Mouse (Mus musculus) intestine, embryonic 16.5 days (tissue): ENCODE data around the gene Ccdc116. TPM values are rescaled to one million over a fixed set of nuclear protein-coding genes. Genes with fewer than 3 reads are reported as not detected.

Source experiments
- ATAC-seq: fragments of 200-750 bp; cut with Nextera tagmentation; 2 replicates; pipeline ENCODE4 v1.8.0; 2017; ENCODE audit warnings: moderate TSS enrichment, moderate library complexity
- H3K27ac ChIP-seq: fragments of 300-500 bp; sonication (generic); 2 replicates; pipeline ENCODE4 v1.5.1; 2014; ENCODE audit warnings: mild to moderate bottlenecking, low read length
- H3K27me3 ChIP-seq: fragments of 300-500 bp; sonication (generic); replicated peaks from 2 replicates; pipeline ENCODE4 v1.6.1; 2014; ENCODE audit warnings: low read length, control low read depth, mixed read lengths; ENCODE audit not compliant: control insufficient read depth, insufficient read depth
- H3K36me3 ChIP-seq: fragments of 300-500 bp; sonication (generic); 2 replicates; pipeline ENCODE4 v1.6.1; 2014; ENCODE audit warnings: low read length, control low read depth; ENCODE audit not compliant: control insufficient read depth, insufficient read depth
- H3K4me1 ChIP-seq: fragments of 300-500 bp; sonication (generic); 2 replicates; pipeline ENCODE4 v1.6.1; 2014; ENCODE audit warnings: low read length, control low read depth, mixed read lengths; ENCODE audit not compliant: control insufficient read depth, insufficient read depth
- H3K4me2 ChIP-seq: fragments of 300-500 bp; sonication (generic); 2 replicates; pipeline ENCODE4 v1.6.1; 2014; ENCODE audit warnings: low read depth, low read length, control low read depth
- H3K4me3 ChIP-seq: fragments of 300-500 bp; sonication (generic); 2 replicates; pipeline ENCODE4 v1.5.1; 2014; ENCODE audit warnings: mild to moderate bottlenecking, low read length
- H3K9ac ChIP-seq: fragments of 300-500 bp; sonication (generic); 2 replicates; pipeline ENCODE4 v1.6.1; 2014; ENCODE audit warnings: low read depth, low read length
- H3K9me3 ChIP-seq: fragments of 300-500 bp; sonication (generic); 2 replicates; pipeline ENCODE4 v1.6.1; 2016; ENCODE audit warnings: low read length, control low read depth; ENCODE audit not compliant: control insufficient read depth
- WGBS: fragments of 180-500 bp; shearing (Covaris S2); extraction: QIAGEN DNeasy Blood & Tissue Kit; methylation state at CpG from one replicate; pipeline ENCODE4 v1.1.7; 2014; 5-methylcytosine and 5-hydroxymethylcytosine counted together
- polyA plus RNA-seq: library from polyadenylated mRNA; unstranded; fragments of >200 nt; fragmentation: Nextera tagmentation; extraction: Ambion mirVana; gene quantifications from 2 replicates; pipeline ENCODE4 v1.2.1, GENCODE M21; 2015

Ccdc116 gene
- polyA plus RNA-seq: 3.0 and 3.1 TPM in 2 replicates

GRCm38 (mm10) chr16:17146772-17147235, at the start of gene Ccdc116:
Gene Ccdc116, minus strand, starts transcription at chr16:17147229.
- peak; percentile 67 for ATAC-seq
- under 1% methylated on average over 34 of the region's 34 CpGs for WGBS
- peak within 1 kb of the TSS; percentile 81 for H3K9ac ChIP-seq
- H3K27ac ChIP-seq: peak within 1 kb of the TSS; percentile 76
- no peaks in the 10 kb centered on the region for H3K27me3 ChIP-seq
- no peaks in the 10 kb centered on the region for H3K36me3 ChIP-seq
- no peaks in the 10 kb centered on the region for H3K9me3 ChIP-seq
- peak within 1 kb of the TSS; percentile 77 for H3K4me3 ChIP-seq
- H3K4me1 ChIP-seq: peaks cover 13% of the 10 kb centered on the region
- H3K4me2 ChIP-seq: peak within 1 kb of the TSS; percentile 99

- peaks cover 3% of the 10 kb centered on the region; the same call in 1 of the 2 replicates for H3K36me3 ChIP-seq
- no peaks in the 10 kb centered on the region for H3K27me3 ChIP-seq
- H3K27ac ChIP-seq: no peak overlapping the region
- 89% methylated on average over 4 of the region's 4 CpGs for WGBS
- peaks cover 2% of the 10 kb centered on the region; the same call in 1 of the 2 replicates for H3K4me1 ChIP-seq
- H3K9ac ChIP-seq: no peak overlapping the region
- no peak overlapping the region for H3K4me3 ChIP-seq
- no peak for ATAC-seq
- no peaks in the 10 kb centered on the region for H3K9me3 ChIP-seq
- no peak overlapping the region for H3K4me2 ChIP-seq
Observed at GRCm38 (mm10) chr16:17193823-17194222, 46.8 kb upstream of the Ccdc116 start.

- H3K27ac ChIP-seq: no peak overlapping the region
- peaks cover 6% of the 10 kb centered on the region for H3K4me1 ChIP-seq
- H3K4me3 ChIP-seq: no peak overlapping the region
- peaks cover 7% of the 10 kb centered on the region; the same call in 1 of the 2 replicates for H3K36me3 ChIP-seq
- H3K27me3 ChIP-seq: no peaks in the 10 kb centered on the region
- H3K4me2 ChIP-seq: no peak overlapping the region
- ATAC-seq: no peak
- H3K9ac ChIP-seq: no peak overlapping the region
- H3K9me3 ChIP-seq: no peaks in the 10 kb centered on the region
Observed at GRCm38 (mm10) chr16:17185475-17185874, 38.4 kb upstream of the Ccdc116 start.

- no peaks in the 10 kb centered on the region for H3K9me3 ChIP-seq
- peaks cover 6% of the 10 kb centered on the region for H3K4me1 ChIP-seq
- no peak overlapping the region for H3K9ac ChIP-seq
- H3K4me3 ChIP-seq: no peak overlapping the region
- WGBS: 78% methylated on average over 3 of the region's 3 CpGs
- H3K27ac ChIP-seq: no peak overlapping the region
- no peaks in the 10 kb centered on the region for H3K27me3 ChIP-seq
- no peak overlapping the region for H3K4me2 ChIP-seq
- 0 out of 2 replicates have a peak, but pooled peaks cover 4% of the 10 kb centered on the region for H3K36me3 ChIP-seq
- ATAC-seq: no peak
Observed at GRCm38 (mm10) chr16:17183003-17183402, 36.0 kb upstream of the Ccdc116 start.

GRCm38 (mm10) chr16:17182136-17182535, 35.1 kb upstream of the Ccdc116 start:
- Histone ChIP-seq H3K27me3 (no peaks in the 10 kb centered on the region), H3K9me3 (no peaks in the 10 kb centered on the region), H3K4me3 (no peak overlapping the region), H3K4me2 (no peak overlapping the region), H3K4me1 (peaks cover 6% of the 10 kb centered on the region), H3K9ac (no peak overlapping the region), H3K36me3 (0 out of 2 replicates have a peak, but pooled peaks cover 4% of the 10 kb centered on the region), H3K27ac (no peak overlapping the region)
- ATAC-seq: no peak
- 75% methylated on average over 2 of the region's 2 CpGs for WGBS

- H3K9me3 ChIP-seq: no peaks in the 10 kb centered on the region
Observed at GRCm38 (mm10) chr16:17181382-17181781, 34.4 kb upstream of the Ccdc116 start.

GRCm38 (mm10) chr16:17179706-17180105, 32.7 kb upstream of the Ccdc116 start:
- Histone ChIP-seq H3K4me3 (no peak overlapping the region), H3K4me1 (peaks cover 11% of the 10 kb centered on the region), H3K27me3 (no peaks in the 10 kb centered on the region), H3K4me2 (no peak overlapping the region), H3K36me3 (peaks cover under 1% of the 10 kb centered on the region; the same call in 1 of the 2 replicates), H3K27ac (no peak overlapping the region), H3K9me3 (no peaks in the 10 kb centered on the region), H3K9ac (no peak overlapping the region)
- 92% methylated on average over 3 of the region's 3 CpGs for WGBS
- ATAC-seq: no peak

More at GRCm38 (mm10) chr16:17181382-17181781, 34.4 kb upstream of the Ccdc116 start:
- no peak; the same call in 1 of the 2 replicates for ATAC-seq
- 77% methylated on average over 4 of the region's 4 CpGs for WGBS
- Histone ChIP-seq H3K9ac (peak overlapping the region; percentile 25; the same call in 1 of the 2 replicates), H3K4me3 (no peak overlapping the region), H3K27me3 (no peaks in the 10 kb centered on the region), H3K36me3 (no peaks in the 10 kb centered on the region), H3K4me2 (no peak overlapping the region), H3K4me1 (peaks cover 6% of the 10 kb centered on the region), H3K27ac (no peak overlapping the region)

GRCm38 (mm10) chr16:17177623-17178170, 30.7 kb upstream of the Ccdc116 start:
- Histone ChIP-seq H3K4me3 (no peak overlapping the region), H3K9me3 (no peaks in the 10 kb centered on the region), H3K4me1 (peaks cover 11% of the 10 kb centered on the region), H3K36me3 (peaks cover 4% of the 10 kb centered on the region; the same call in 1 of the 2 replicates), H3K27me3 (no peaks in the 10 kb centered on the region), H3K4me2 (no peak overlapping the region), H3K9ac (no peak overlapping the region), H3K27ac (no peak overlapping the region)
- ATAC-seq: no peak
- 93% methylated on average over 1 of the region's 1 CpGs for WGBS

GRCm38 (mm10) chr16:17175765-17176164, 28.7 kb upstream of the Ccdc116 start:
- peaks cover 7% of the 10 kb centered on the region; the same call in 1 of the 2 replicates for H3K36me3 ChIP-seq
- 72% methylated on average over 2 of the region's 2 CpGs for WGBS
- ATAC-seq: peak; percentile 85

More at GRCm38 (mm10) chr16:17175765-17176164, 28.7 kb upstream of the Ccdc116 start:
- Histone ChIP-seq H3K4me1 (peaks cover 5% of the 10 kb centered on the region; the same call in 1 of the 2 replicates), H3K9me3 (no peaks in the 10 kb centered on the region), H3K27ac (no peak overlapping the region), H3K4me2 (no peak overlapping the region), H3K27me3 (no peaks in the 10 kb centered on the region), H3K4me3 (no peak overlapping the region), H3K9ac (no peak overlapping the region)
